Mouse (Mus musculus) left cerebral cortex, postnatal 10 days (tissue): ENCODE data around the gene Idh3a. TPM values are rescaled to one million over a fixed set of nuclear protein-coding genes. Genes with fewer than 3 reads are reported as not detected.

Source experiments
- DNase-seq, 2 experiments: peaks; one replicate each; pipeline ENCODE4 v3.0.0; 2021 to 2022; ENCODE audit warnings: low spot score in 2 of 2, mixed read lengths in 1 of 2; ENCODE audit errors: extremely low spot score in 1 of 2
- intact Hi-C: fragments of 180-260 bp; cut with DNase I; formaldehyde crosslinking; loops from one replicate; pipeline ENCODE4 v1.15.1; 2025
- total RNA-seq, 2 experiments: library from RNA; stranded (reverse); gene quantifications; 2 replicates each; pipeline ENCODE4 v1.2.3; 2021

The Idh3a gene
- total RNA-seq, 2 experiments from 2014 or later, result 206 to 208 TPM

- no peak for DNase-seq
- intact Hi-C loops, result no loop called here
These were observed 53.1 kb downstream of the Idh3a start for GRCm38 (mm10) chr9:54639192-54639591.

GRCm38 (mm10) chr9:54641548-54641947 lies 55.4 kb downstream of the Idh3a start:
- DNase-seq, result no peak
- intact Hi-C loops, result no loop called here

GRCm38 (mm10) chr9:54642149-54642548 lies 56.0 kb downstream of the Idh3a start:
- intact Hi-C loops, result no loop called here

GRCm38 (mm10) chr9:54642556-54642955 lies 56.4 kb downstream of the Idh3a start:
- no peak for DNase-seq
- intact Hi-C loops, result no loop called here

More at GRCm38 (mm10) chr9:54642149-54642548, 56.0 kb downstream of the Idh3a start:
- no peak for DNase-seq

- DNase-seq, result no peak
- intact Hi-C loops, result no loop called here
These were observed 57.0 kb downstream of the Idh3a start for GRCm38 (mm10) chr9:54643179-54643578.

- DNase-seq, result no peak
- intact Hi-C loops, result no loop called here
These were observed 59.4 kb downstream of the Idh3a start for GRCm38 (mm10) chr9:54645530-54645929.

- intact Hi-C loops, result no loop called here
- no peak for DNase-seq
These were observed 60.1 kb downstream of the Idh3a start for GRCm38 (mm10) chr9:54646252-54646651.

- no peak for DNase-seq
- intact Hi-C loops, result no loop called here
These were observed 61.3 kb downstream of the Idh3a start for GRCm38 (mm10) chr9:54647456-54647855.

- intact Hi-C loops, result no loop called here
- no peak for DNase-seq
These were observed 63.2 kb downstream of the Idh3a start for GRCm38 (mm10) chr9:54649360-54649759.

GRCm38 (mm10) chr9:54652778-54653177 lies 66.6 kb downstream of the Idh3a start:
- DNase-seq, result no peak
- intact Hi-C loops, result no loop called here

Other genes starting within 250 kb of the Idh3a start
- gene Dmxl2, start 84.7 kb upstream of the Idh3a start, total RNA-seq, result 100 to 1,000 TPM; 194 to 204 TPM
- gene Sh2d7, start 47.4 kb upstream of the Idh3a start, total RNA-seq, result not detected
- gene Cib2, start 26.1 kb upstream of the Idh3a start, total RNA-seq, result 10 to 100 TPM; 32.8 to 33.9 TPM
- 10 to 100 TPM; 88.4 to 93.5 TPM for gene Acsbg1, start 75.5 kb downstream of the Idh3a start, total RNA-seq
- gene Dnaja4, start 112.5 kb downstream of the Idh3a start, total RNA-seq, result 10 to 100 TPM; 13.6 to 14.4 TPM
- 10 to 100 TPM; 52.5 to 54.1 TPM for gene Wdr61, start 148.2 kb downstream of the Idh3a start, total RNA-seq
- 1 to 10 TPM; 2.6 to 9.5 TPM for gene Crabp1, start 178.4 kb downstream of the Idh3a start, total RNA-seq